Mouse (Mus musculus) megakaryocyte, embryonic 14.5 days (primary cell): ENCODE measurements around the gene Phf3. TPM values are rescaled to one million over a fixed set of nuclear protein-coding genes. Genes with fewer than 3 reads are reported as not detected.
"Not testable (repeated sequence)": the region's sequence is repeated elsewhere in the genome, so short reads cannot be mapped to it uniquely, and the experiment has no call there.

Source experiments
- H3K27me3 ChIP-seq: replicated peaks from 2 replicates; pipeline ENCODE3; 2012; ENCODE audit warnings: inconsistent platforms
- H3K36me3 ChIP-seq: replicated peaks from 2 replicates; pipeline ENCODE3; 2012; ENCODE audit warnings: low read length, inconsistent platforms, mixed read lengths
- H3K4me1 ChIP-seq: 2 replicates; pipeline ENCODE4 v1.6.1; 2012; ENCODE audit warnings: inconsistent platforms
- H3K4me3 ChIP-seq: replicated peaks from 2 replicates; pipeline ENCODE3; 2012; ENCODE audit warnings: moderate library complexity, mild to moderate bottlenecking, inconsistent platforms
- H3K9me3 ChIP-seq: 2 replicates; pipeline ENCODE4 v1.6.1; 2012; ENCODE audit warnings: inconsistent platforms
- FLI1 ChIP-seq: IDR thresholded peaks from 2 replicates; pipeline ENCODE4 v1.6.1; 2012; ENCODE audit warnings: low read length, inconsistent platforms, mixed read lengths
- GATA1 ChIP-seq: IDR thresholded peaks from 3 replicates; pipeline ENCODE4 v1.6.1; 2012; ENCODE audit warnings: mixed read lengths, low read length, inconsistent platforms, borderline replicate concordance
- polyA plus RNA-seq: library from polyadenylated mRNA; stranded (reverse); fragments of >175 nt; gene quantifications from 2 replicates; pipeline ENCODE4 v1.2.3, GENCODE M21; 2012; ENCODE audit warnings: low replicate concordance; ENCODE audit not compliant: insufficient read depth

Gene Phf3
- 5.8 and 10.6 TPM in 2 replicates for polyA plus RNA-seq

DNA sequence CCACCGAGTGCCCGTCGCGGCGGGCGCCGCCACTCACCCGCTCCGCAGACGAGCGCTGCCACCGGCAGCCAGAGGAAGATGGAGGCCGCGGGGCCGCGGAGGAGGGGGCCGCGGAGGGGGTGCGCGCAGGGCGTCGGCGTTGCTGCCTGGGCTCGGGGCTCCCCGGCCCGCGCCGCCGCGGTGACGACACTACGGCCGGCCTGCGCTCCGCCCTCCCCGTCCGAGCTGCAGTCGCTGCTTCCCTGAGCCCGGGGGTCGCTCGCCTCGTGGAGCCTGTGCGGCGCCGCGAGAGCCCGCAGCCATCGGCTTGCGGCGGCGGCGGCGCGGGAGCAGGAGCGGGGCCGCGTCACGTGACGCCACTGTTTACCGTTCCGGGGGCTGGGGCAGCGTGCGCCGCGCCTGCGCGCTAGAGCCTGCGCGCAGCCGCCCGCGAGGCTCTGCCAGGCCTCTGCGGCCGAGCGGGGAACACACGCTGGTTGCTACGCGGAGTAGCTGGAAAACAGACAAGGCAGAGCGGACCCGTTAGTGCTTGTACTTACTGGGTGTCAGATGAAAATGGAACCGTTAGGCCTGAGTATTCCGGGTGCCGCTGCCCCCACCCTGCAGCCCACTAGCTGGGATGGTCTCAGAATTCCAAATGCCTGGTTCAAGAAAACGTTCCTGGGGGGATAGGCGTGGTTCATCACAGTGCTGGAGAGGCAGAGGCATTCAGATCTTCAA, at the start of gene Phf3:
Gene Phf3 (minus strand): TSS at position 381 of the 720 bp plus-strand sequence.
- Histone ChIP-seq H3K4me1 (peaks cover 43% of the 10 kb centered on the region), H3K9me3 (no peaks in the 10 kb centered on the region), H3K27me3 (no peaks in the 10 kb centered on the region), H3K36me3 (no peaks in the 10 kb centered on the region), H3K4me3 (peak within 1 kb of the TSS; percentile 98)
- TF ChIP-seq FLI1 (no peak), GATA1 (no peak)

DNA sequence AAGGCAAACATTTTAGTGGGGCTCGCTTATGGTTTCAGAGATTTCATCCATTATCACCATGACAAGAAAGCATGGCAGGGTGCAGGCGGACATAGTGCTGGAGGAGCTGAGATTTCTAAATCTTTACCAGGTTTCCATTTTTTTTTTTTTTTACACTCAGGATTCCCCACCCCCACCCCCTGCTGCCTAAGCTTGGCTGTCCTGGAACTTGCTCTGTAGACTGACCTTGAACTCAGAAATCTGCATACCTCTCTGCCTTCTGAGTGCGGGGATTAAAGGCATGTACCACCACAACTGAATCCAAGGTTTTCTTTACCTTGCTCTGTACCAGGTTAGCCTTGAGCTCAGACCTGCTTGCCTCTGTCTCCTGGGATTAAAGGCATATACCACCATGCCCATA, 48.5 kb upstream of the Phf3 start:
- Histone ChIP-seq H3K36me3 (no peaks in the 10 kb centered on the region), H3K4me3 (no peak overlapping the region), H3K9me3 (peaks cover 49% of the 10 kb centered on the region), H3K4me1 (no peaks in the 10 kb centered on the region), H3K27me3 (no peaks in the 10 kb centered on the region)
- TF ChIP-seq GATA1 (no peak), FLI1 (no peak)

DNA sequence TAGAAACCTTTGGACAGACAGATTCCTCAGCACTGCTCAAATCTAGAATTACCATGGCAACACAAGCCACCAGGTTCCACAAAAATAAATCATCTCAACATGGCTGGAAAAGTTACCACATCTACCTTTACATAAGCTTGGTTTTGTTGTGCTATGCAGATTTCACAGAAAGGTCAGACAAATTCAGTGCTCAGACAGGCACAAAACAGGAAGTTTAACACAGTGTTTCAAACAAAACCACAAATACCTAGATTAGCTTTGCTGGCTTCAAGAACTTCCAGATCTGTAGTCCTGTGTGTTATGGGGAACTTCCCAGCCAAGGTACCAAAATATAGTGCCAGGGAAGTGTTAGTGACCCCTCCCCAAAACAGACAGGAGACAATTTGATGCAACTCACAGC, 47.5 kb upstream of the Phf3 start:
- H3K36me3 ChIP-seq, result no peaks in the 10 kb centered on the region
- peaks cover 52% of the 10 kb centered on the region for H3K9me3 ChIP-seq
- H3K4me1 ChIP-seq, result no peaks in the 10 kb centered on the region
- H3K27me3 ChIP-seq, result no peaks in the 10 kb centered on the region
- TF ChIP-seq GATA1 (no peak), FLI1 (no peak)
- H3K4me3 ChIP-seq, result no peak overlapping the region

DNA sequence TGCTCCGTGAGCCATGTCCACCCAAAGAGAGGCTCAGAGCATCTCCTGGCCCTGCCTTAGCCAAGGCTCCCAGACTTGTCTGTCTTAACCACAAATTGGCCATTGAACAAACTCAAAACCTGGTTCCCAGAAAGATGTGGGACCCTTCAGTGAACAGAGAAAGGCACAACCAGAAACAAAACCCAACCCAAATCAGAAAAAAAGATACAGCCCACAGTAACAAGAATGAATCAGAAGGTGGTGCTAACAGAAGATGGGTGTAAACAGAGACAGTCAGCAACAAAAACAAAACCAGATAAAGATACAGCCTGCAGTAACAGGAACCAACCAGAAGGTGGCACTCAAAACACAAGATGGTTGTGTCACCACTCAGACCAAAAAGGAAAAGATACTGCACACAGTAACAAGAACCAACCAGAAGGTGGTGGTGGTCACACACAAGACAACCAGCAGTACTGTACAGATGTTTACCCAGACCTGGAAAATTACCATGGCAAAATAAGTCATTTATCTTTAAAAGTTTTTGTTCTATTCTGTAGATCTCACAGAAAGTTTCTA, 47.0 kb upstream of the Phf3 start:
- Histone ChIP-seq H3K36me3 (no peaks in the 10 kb centered on the region), H3K9me3 (peaks cover 52% of the 10 kb centered on the region), H3K4me1 (no peaks in the 10 kb centered on the region), H3K27me3 (no peaks in the 10 kb centered on the region), H3K4me3 (no peak overlapping the region)
- TF ChIP-seq GATA1 (no peak), FLI1 (no peak)

DNA sequence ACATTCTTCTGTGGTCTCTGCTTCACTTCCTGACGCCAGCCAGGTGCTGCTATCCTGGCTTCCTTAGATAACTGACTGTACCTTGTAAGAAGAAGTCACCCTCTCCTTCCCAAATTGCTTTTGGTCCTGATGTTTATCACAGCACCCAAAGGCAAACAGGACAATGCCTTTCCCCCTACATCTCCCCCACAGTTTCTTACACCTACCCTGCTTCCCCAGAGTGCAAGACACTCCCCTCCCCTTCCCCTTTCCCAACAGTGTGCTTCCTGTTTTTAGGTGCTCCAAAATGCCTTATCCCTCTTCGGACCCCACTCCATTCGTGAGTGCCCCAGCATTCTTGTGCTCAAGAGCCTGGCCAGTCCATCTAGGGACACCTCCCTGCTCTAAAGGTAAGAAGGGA, 36.5 kb upstream of the Phf3 start:
- H3K4me1 ChIP-seq, result no peaks in the 10 kb centered on the region
- H3K27me3 ChIP-seq, result no peaks in the 10 kb centered on the region
- TF ChIP-seq GATA1 (no peak), FLI1 (no peak)
- no peak overlapping the region for H3K4me3 ChIP-seq
- no peaks in the 10 kb centered on the region for H3K36me3 ChIP-seq
- no peaks in the 10 kb centered on the region for H3K9me3 ChIP-seq

DNA sequence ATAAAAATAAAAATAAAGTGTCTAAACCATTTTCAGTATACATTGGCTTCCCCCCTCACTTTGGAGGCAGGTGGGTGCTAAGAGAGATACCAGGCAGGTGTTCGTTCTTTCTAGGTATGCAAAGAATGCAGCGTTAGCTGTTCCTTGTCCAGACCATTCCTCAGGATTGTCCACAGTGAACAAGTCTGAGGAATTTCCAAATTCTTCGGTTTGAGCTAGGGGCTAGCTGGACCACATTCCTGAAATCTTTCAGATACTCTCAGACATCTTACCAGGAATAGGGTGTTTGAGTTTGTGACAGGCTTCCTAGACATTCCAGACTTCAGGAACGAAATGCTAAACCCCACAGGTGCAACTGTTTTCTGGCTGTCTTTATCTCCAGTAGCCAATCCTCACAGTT, 35.1 kb upstream of the Phf3 start:
- Histone ChIP-seq H3K4me1 (no peaks in the 10 kb centered on the region), H3K9me3 (no peaks in the 10 kb centered on the region), H3K4me3 (no peak overlapping the region), H3K36me3 (no peaks in the 10 kb centered on the region), H3K27me3 (no peaks in the 10 kb centered on the region)
- no peak for TF ChIP-seq GATA1
- no peak for TF ChIP-seq FLI1

DNA sequence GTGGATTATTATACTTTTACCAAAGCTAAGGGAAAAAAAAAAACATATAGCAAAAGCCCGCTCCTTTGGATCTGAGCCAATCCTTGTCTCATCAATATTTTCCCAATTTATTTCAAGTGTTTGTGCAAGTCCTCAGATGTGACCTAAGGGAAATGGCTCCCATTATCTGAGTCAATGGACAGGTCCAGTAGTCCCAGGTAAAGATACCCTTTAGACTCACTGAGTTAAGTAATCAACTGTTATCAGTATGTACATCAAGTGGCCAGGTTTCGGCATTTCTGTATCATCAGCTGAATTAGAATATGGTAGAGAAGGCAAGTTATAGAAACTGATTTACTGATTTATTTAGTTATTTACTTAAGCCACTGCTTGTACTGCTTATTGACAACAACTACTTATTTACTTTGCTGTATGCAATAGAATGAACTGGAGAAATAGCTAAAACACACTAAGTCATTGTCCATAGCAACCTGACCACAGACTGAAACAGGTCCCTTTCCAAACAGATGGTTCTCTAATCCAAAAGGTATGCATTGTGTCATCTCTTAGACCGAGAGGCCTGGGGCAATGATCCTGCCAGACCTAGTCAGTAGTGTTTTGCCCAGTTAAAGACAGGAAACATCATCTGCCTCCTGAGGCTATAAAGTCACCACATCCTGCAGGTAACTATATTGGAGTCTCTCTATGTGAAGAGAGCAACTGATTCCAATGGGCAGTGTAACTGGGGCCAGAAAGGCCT, 29.9 kb upstream of the Phf3 start:
- Histone ChIP-seq H3K36me3 (no peaks in the 10 kb centered on the region), H3K4me3 (no peak overlapping the region), H3K27me3 (no peaks in the 10 kb centered on the region), H3K9me3 (peaks cover 10% of the 10 kb centered on the region), H3K4me1 (peaks cover 2% of the 10 kb centered on the region; the same call in 1 of the 2 replicates)
- TF ChIP-seq GATA1, result no peak
- no peak for TF ChIP-seq FLI1

DNA sequence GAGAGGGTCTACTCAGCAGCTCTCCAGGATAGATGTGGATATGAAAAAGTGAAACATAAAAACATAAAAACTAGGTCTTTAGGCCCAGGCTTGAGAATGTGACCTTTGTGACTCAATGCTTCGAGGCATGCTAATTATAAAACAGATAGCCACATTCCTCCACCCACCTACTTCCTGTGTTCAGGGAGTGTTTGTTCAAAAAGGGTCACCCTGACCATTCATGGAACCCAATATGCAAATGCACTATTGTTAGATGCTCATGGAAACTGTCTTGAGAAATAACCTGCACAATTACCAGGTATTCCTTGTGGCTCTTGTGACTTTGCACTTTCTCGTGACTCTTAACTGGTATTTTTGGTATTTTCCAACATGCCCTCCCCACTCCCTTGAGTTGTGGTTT, 25.0 kb upstream of the Phf3 start:
- Histone ChIP-seq H3K27me3 (no peaks in the 10 kb centered on the region), H3K9me3 (peaks cover 10% of the 10 kb centered on the region), H3K36me3 (no peaks in the 10 kb centered on the region), H3K4me3 (no peak overlapping the region), H3K4me1 (peaks cover 5% of the 10 kb centered on the region; the same call in 1 of the 2 replicates)
- TF ChIP-seq GATA1 (no peak), FLI1 (no peak)

DNA sequence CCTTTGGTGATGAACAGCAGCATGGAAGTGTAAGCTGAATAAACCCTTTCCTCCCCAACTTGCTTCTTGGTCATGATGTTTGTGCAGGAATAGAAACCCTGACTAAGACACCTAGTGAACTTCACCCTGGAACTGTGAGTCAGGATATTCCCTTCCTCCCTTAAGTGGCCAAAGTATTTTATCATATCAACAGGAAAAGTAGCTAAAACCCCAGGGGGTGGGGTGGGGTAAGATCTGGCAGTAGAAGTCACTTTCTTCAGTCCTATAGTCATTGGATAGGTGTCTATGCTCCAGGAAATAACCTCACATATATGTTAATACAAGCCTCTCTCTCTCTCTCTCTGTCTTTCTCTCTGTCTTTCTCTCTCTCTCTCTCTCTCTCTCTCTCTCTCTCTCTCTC, 21.6 kb upstream of the Phf3 start:
- H3K36me3 ChIP-seq, H3K4me1 ChIP-seq, H3K4me3 ChIP-seq, H3K9me3 ChIP-seq, H3K27me3 ChIP-seq: not testable (repeated sequence)

DNA sequence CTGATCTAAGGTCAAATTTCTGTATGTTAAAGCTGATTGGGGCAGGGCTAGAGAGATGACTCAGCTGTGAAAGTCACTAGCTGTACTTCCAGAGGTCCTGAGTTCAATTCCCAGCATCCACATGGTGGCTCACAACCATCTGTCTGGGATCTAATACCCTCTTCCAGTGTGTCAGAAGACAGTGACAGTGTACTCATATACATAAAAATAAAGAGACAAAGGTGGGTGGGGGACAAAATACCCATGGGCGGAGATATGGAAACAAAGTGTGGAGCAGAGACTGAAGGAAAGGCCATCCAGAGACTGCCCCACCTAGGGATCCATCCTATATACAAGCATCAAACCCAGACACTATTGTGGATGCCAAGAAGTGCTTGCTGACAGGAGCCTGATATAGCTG, 10.1 kb upstream of the Phf3 start:
- not testable (repeated sequence) for H3K4me1 ChIP-seq, H3K4me3 ChIP-seq, H3K9me3 ChIP-seq

More for the DNA sequence above, 10.1 kb upstream of the Phf3 start:
- H3K27me3 ChIP-seq, H3K36me3 ChIP-seq: not testable (repeated sequence)
